Mouse (Mus musculus) bone marrow macrophage, adult 2 months (primary cell): ENCODE measurements around the gene Pitpnc1.

Experiments used
- CTCF ChIP-seq: IDR thresholded peaks from 2 replicates; pipeline ENCODE4 v1.5.1; 2012; ENCODE audit warnings: low read depth, mild to moderate bottlenecking, low read length, moderate library complexity
- POLR2A ChIP-seq: IDR thresholded peaks from 2 replicates; pipeline ENCODE4 v1.6.1; 2012; ENCODE audit warnings: mild to moderate bottlenecking, low read depth, low read length, borderline replicate concordance

DNA sequence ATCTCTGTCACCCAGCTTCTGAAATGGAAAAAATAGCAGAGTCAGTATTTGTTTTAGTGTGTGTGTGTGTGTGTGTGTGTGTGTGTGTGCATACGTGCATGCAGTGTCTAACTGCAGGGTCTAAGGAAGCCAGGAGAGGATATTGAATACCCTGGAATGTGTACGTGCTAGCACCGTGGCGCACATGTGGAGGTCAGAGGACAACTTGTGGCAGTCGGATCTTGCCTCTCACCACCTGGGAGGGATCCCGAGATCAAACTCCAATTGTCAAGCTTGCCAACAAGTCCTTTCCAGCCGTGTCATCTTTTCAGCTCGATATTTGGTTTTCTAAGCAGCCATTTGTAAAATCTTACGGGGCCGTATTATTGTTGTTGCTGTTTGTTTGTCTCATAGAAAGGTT, 70.5 kb downstream of the Pitpnc1 start:
- TF ChIP-seq POLR2A (no peak), CTCF (no peak)
